Mouse (Mus musculus) cerebellum, postnatal 25 days (tissue): ENCODE measurements at regions not wholly inside any gene's neighbourhood (a gene's known extent, or its start where the extent isn't known, plus 50 kb on each side); places are given as distances from the start of the nearest gene placed in this dataset.

Experiments used
- DNase-seq, 2 experiments: peaks; one replicate each; pipeline ENCODE4 v3.0.0; 2021; ENCODE audit warnings: mixed read lengths in 2 of 2

DNA sequence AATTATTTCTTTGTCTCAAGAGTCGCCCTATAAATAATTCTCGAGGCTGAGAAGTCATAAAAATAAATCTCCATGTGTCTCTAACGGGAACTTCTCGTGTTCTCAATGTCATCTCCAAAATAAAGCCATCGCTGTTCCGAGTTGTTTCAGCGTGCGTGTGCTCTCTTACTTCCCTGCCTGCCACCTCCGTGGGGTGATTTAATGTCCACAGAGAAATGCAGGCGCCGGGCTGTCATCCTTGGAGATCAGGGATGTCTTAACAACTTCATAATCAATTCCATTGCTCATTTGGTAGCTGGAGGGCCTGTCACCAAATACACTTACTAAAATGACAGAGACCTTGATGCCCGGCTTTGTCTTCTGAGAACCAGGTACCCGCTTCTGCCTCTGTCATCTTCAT is 161.8 kb downstream of the Pmp22 start:
- DNase-seq = no peak

DNA sequence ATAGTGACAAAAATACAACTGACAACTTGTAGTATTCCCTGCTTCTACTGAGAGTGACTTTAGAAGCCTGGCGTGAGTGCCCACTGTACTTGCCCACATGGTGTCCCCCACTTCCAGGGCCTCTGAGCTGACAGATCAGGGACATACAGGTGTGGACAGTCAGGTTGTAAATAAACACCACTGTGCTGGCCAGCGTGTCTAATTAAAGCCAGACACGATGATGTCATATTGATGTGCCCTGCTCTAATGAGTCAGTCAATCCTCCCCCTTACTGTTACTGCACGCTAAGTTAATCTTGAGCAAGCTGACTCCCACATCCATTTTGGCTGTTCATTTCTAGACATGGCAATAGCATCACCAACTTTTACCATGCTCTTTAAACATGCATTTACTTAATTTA is 164.7 kb downstream of the Pmp22 start:
- DNase-seq = no peak

DNA sequence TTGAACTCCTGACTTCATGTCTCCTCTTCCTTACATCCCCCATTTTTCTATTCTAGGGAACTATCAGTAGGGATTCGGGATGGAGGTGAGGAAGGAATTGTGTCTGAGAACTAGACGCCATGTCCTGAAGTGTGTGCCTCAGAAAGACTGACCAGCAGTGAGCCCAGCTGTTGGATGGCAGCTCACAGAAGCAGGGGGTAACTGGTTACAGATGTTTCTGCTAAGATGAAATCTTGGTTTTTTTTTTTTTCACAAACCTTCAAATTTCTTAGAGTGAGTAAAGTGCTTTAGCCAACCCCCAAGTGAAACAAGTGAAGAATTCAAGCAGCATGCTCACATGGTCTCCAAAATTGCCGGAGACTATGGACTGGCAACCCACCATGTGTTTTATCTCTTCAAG is 165.7 kb downstream of the Pmp22 start:
- no peak for DNase-seq

DNA sequence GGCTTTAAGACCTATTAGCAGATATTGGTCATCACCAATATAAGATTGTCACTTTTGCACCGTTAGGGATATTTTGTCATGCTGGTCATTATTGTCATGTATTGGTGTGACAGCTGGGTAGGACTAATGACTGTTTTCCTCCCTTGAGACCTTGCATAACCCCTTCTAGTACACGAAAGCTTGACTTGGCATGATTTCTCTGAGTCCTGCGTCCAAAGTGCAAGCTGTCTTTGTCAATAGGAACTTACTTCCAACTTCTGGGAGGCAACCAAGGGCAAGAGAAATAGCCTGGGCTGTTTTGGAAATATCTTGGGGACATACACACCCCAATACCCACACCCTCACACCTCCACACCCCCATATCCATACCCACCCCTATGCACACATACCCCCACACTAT is 167.7 kb downstream of the Pmp22 start:
- no peak for DNase-seq

DNA sequence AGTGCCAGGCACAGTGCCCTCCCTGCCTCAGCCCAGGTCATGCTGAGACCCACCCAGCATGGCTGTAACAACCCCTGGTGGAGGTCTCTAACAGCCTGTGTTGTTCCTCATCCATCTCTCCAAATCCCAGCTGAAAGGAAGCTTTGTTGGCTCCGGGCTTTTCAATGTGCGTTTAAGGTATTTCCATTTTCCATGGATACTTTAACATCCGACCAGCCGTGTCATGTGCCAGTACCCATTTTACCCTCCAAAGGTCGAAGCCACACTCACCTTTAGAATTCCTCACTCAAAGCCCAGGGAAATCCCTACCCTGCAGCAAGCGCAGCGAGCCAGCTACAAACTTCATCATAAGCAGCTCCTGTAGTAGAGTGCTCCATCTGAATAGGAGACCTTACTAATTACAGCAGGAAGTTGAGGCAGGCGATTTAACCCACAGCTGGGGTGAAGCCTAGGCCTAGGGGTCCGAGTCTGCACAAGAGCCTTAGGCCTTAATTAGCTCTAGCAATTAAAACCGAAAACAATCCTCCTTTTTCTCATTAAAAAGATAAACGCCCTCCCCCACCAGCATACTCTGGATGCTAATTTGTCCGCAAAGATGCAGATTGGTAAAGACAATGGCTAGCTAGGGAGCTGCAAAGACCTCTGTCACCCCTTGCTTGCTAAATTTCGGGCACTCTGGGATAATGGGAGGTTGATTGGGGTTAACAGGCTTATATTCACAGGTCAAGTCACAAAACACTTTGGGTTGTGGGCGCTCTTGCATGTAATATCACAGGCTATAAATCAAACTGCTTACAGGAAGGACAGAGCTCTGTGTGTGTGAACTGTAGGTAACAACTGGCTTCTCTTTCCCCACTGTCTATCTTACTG is 171.2 kb downstream of the Pmp22 start:
- DNase-seq = no peak

DNA sequence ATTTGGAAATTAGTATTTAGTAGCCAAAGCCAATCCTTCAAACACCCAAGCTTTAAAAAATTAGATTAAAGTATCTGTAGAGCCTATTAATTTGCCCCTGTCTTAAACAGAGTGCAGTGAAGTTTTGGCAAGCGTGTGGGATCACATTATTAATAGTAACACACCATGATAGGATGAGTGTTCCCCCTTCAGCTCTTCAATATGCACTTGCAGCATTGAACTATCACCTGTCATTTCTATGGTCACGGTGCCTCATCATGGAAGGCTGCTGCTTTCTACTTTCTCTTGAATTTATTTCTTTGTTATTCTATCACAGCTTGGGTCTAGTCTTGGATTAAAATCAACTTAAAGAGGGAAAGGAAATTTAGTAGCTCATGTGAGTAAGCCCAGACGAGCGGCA is 196.4 kb downstream of the Pmp22 start:
- no peak for DNase-seq

DNA sequence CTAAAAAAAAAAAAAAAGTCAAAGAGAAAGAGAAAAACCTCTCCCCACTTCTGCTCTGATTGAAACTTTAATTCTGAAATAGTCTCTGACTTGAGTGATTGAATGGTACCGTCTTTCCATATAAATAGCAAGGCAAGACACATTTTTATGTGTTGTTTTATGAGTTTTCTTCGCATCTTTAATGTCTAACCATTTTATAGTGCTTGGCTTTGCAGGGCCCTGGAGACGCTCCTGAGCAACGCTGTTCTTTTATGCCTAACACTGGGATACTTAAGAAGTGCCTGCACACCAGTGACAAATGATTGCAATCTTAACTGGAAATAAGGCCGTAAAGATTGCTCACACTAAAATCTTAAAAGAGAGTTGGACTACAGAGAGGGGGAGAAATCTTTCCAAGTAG is 198.1 kb downstream of the Pmp22 start:
- DNase-seq = no peak

DNA sequence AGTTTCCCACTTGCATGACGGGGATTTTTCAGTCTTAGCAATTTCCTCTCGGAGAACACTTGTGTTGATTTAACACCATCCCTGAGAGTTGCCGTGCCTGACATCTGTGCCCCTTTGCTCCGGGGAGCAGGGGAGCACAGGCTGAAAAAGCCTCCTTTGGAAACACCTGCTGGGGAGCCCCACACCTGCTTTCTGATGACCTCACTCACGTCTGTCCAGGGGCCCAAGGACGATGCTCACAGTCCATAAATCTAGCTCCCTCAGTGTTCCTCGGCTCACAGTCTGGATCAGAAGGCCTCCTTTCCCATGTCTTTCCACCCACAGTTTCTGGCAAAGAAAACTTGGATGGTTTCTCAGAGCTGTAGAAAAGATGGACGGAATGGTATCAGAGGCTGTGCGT is 208.7 kb downstream of the Pmp22 start:
- no peak for DNase-seq

DNA sequence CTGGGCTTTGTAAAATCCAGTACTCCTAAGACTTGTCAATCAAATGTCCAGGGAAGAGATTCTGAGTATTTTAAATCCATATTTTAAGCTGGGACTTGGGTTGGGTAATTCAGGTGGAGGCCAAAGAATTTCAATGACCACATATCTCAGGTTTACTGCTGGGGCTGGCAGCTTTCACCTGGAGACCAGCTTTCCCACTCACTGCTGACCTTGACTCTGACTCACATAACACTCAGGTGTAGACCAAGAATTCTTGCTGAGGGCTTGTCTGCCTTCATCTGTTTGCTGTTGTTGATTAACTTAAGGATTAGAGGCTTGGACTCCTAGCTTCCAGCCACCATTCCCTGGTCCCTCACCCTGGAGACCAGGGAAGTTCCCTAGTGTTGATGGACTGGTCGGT is 209.5 kb downstream of the Pmp22 start:
- no peak for DNase-seq

DNA sequence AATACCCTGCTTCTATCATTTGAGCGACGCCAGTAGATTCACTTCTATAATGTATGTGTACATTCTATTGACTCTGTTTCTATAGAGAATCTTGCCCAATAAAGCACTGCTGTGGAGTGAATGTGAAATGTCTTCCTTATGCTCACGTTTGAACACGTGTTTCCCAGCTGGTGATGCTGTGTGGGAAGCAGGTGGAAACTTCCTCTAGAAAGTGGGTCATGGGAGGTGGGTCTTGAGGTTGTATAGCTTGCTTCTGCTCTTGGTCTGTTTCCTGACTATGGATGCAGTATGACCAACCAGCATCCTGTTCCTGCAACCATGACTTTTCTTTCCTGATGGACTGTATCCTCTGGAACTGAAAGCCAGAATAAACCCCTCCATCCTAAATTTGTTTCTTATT is 216.9 kb downstream of the Pmp22 start:
- DNase-seq = no peak

DNA sequence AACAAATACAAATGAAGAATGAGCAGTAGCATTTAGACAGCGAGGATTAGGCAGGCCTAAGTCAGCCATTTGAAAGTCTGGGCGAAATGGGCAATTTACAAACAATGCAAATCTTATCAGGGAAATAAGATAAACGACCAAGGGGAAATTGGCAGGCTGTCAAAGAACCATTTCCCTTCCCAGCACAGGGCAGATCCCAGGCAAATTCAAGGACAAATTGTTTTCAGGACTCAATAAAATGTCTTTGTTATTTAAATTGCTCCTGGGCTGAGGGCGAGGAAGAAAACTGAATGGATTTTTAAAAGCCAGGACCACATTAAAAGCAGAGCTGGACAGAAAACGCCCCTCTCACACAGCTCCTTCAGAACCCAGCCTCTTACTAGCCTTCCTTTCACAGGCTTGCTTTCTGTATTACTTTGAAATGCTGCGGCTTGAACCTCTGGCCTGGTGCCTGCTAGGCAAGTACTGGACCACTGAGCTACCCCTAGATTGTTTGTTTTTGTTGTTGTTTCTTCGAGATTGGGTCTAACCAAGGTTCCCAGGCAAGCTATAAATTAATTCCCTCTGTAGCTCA is 221.4 kb downstream of the Pmp22 start:
- DNase-seq = no peak

DNA sequence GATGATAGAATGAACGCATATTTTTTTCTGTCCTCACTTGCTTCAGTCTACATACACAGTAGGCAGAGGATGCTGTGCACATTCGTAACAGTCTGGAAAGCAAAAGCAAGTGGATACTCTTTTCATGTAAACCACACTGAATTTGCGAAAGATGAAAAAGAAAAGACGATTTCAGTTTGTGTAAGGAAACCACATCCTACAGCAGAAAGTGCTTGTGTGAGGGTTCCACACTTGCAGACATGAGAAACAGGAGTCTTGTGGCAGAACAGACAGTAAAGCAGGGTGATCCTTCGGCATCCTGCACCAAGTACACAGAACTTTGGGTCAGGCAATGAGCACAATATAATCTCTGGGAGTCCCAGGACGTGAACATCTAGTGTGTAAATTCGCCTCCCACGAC is 223.2 kb downstream of the Pmp22 start:
- DNase-seq = no peak

DNA sequence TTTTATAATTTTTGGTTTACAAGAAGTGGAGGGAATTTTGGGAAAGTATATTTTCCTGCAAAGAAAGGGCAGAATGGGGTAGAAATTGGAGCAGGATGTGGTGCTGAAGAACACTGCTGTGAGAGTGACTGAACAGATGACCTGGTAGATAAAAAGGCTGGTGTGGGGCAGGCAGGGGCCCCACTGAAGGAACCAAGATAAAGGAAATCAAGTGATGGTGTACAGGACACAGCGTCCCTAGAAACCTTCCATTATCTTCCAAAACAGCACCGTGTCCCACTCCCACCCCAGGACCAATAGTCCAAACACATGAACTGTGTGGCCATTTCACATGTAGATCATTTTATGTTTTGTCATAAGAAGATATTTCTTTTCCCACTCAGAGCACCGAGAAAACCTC is 224.2 kb downstream of the Pmp22 start:
- no peak for DNase-seq

DNA sequence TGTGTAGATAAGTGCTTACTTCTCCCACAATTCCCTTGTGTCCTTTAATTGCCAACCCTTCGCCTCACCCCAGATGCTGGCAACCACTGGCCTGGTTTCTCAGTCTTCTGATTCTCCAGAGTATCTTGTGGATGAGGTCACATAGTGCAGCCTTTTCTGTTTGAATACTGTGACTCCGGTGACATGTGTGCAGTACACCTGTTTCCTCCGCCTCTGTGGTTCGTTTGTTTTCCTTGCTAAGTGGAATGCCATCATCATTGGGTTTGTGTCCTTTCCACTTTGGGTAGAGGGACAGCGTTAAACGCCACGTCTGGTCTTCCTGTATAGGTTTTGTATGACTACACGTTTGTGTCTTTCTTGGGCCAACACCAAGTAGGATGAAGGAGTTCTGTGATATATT is 224.9 kb downstream of the Pmp22 start:
- DNase-seq = no peak

DNA sequence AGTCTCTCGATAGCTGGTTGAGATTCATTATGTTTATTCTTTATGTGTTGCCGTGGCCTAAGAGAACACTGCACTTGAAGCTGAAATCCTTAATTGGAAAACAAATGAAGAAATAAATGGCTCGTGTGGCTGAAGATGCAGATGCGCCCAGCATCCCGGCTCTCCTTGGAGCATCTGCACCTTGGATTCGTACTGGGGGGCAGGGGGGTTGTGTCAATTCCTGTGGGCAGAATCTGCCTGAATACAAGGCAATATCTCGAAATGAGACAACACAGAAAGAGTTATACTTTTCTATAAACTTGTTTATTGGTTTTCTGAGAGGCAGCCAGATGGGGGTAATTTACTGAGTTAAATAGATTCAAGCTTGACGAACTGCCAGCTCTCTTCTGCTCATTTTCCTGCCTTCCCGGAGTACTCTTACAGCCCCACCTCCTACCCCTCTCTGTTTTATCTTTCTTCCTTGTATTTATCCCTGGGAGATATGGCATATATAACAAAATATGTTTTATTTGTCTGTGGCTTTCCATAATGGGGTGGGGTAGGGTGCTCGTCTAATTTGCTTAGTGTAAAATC is 229.1 kb downstream of the Pmp22 start:
- no peak for DNase-seq

DNA sequence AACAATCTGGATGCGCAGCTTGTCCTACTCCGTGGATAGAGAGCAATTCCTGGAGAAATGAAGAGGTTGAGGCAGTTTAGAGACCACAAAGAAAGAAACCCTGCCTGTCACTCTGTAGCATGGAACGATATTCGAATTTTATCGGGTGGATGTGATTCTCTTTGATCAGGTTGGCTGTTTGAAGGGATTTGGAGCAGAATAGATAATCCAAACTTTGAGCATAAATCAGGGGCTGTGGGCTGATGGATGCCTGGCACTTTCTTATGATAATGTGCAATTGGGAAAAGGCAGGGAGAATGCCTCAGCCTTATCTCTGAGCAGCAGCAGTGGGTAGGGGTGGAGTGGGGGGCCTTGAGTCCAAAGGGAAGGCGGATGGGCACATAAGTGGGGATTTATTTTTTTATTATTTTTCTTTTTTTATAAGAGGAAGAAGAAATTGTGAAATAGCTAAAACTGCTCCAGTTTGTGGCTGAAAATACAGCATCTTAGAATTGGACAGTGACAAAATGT is 239.0 kb downstream of the Pmp22 start:
- no peak for DNase-seq

DNA sequence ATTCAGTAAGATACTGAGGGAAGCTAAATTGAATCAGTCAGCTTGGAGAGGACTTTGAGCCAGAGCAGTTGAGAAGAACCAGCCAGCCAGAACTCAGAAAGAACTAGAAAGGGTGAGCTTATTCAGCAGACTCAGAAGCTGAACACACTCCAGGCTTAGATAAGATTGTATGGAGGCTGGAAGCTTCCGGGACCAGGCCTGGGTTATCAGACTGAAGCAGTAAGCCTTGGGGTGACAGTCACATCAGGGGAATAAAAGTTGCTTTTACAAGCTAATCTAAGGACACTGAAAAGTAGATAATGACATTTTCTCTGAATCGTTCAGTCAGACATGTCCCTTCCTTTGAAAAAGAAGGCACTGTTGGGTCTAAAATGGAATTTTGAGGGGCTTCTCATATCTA is 240.7 kb downstream of the Pmp22 start:
- DNase-seq = no peak

DNA sequence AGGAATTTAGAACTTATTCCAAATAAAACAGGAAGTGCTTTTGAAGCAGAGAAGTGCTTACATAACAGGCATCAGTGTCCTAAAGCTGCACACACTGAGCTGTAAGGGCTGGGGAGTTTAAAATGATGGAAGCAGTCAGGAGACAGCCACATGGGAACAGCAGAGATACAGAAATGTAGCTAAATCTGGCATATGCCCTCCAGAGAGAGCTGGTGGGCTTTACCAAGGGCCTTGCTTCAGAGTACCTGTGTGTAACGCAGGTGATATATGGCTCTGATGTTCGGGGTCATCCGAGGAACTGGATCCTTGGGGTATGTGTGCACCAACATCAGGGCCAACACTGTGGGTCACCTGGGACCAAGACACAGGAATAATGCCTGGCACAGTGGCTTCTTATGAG is 247.5 kb downstream of the Pmp22 start:
- DNase-seq = no peak

DNA sequence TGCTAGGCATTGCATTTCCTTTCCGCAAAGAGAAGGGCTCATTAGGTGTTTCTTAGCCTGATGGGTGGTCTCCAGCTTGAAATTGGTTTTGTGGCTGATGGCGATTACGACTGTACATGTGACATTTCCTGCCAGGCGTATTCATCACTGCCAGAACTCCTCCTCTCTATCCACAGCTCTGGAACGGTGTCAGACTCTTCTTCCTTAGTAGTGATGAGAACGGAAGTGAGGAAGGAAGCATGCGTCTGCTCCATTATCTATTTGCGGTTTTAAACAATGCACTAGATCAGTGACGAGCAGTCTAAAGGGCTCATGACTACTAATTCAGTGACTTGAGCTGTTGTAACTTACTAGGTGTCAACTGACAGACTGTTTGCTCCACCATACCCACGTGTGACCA is 248.2 kb downstream of the Pmp22 start:
- DNase-seq = no peak

DNA sequence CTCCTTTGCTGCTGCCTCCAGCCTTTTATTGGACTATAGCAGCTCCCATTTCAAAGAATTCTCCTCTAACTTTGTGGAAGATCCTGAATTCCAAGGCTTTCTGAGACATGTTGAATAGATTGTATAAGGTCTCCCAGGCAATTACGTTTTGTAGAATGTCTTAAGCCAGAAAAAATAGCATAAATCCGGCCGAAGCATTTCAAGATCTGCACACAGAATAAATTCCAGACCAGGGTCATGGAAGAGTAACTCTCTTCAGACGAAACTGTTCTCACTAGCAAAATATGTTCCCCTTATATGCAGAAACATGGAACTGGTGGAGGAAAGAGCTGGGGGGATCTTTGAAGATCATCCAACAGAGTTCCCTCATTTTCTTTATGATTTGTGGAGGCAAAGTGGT is 259.5 kb downstream of the Pmp22 start:
- no peak for DNase-seq

DNA sequence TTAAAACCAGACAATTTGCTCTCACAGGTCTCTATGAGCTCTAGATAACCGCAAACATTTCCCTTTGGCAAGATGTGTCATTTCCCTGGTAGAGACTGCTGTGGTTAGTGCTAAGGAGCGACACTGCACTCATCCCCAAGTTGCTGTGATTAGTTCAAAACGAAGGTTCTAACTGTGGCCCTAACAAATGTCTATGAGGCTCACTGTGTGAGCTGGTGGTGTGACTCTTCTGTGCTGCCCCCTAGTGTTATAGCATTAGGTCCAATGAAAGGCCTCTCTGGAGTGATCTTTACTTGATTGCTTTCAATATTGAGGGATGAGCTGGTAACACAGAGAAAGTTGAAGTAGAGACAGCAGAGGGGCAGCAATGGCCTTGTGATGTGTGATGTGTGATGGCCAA is 262.7 kb downstream of the Pmp22 start:
- DNase-seq = no peak

DNA sequence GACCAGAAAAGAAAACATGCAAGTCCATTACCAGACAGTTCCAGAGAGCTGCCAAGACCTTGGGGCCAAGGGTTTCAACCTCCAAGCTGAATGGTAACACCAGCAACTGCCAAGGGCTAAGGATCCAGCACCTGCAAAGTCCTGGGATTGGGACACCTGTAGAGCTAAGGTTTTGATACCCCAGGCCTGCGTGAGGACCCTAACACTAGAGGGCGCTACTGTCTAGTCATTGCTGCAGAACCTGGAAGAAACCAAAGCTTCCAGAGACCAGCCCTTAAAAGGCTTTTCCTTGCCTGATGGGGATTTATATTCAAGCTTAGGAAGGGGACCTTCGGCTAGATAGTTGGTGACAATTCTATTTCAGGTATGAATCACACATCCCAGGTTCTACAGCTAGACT is 263.6 kb downstream of the Pmp22 start:
- DNase-seq = peak in 1 of 2 experiments; percentile 4

DNA sequence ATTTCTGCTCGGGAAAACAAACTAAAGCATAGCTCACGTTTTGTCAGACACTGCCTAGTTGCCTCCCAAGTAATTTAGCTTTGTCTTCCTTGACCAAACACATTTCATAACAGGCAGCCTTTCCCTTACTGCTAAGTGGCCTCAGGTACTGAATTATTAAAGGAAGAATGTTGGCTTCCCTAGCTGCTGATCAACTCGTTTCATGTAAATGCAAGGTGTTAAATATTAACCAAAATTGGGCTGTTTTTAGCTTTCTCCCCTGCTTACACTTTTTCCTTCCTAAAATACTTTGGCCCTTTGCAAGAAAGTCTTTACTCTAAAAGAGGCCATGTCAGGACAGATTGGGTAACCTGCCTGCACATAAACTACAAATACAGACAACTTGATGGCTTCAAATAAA is 265.4 kb downstream of the Pmp22 start:
- DNase-seq = no peak

DNA sequence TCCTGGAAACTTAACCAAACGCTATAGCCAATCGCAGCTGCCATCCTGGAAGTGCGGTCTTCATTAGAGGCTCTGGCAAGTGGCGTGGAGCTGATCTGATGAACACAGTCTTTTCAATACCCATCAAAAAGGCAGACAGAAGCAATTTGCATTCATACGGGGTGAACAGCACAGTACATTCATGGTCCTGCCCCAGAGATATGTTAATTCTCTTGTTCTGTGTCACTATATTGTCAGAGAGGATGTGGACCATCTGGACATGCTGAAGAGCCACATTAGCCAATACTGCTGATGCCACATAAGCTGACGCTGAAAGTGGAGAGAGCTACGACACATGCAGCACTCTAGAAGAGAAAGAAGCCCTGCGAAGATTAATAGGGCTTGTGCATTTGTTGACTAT is 267.6 kb downstream of the Pmp22 start:
- DNase-seq = no peak
